Mouse (Mus musculus) forebrain, embryonic 14.5 days (tissue): ENCODE measurements at regions not wholly inside any gene's neighbourhood (a gene's known extent, or its start where the extent isn't known, plus 50 kb on each side); places are given as distances from the start of the nearest gene placed in this dataset.

Experiments used
- ATAC-seq: fragments of 200-750 bp; cut with Nextera tagmentation; 2 replicates; pipeline ENCODE4 v1.8.0; 2017; ENCODE audit warnings: mild to moderate bottlenecking, moderate library complexity
- DNase-seq: peaks from one replicate; pipeline ENCODE4 v3.0.0-alpha.2; 2015; ENCODE audit warnings: low spot score
- H3K27ac ChIP-seq: fragments of 300-500 bp; sonication (generic); 2 replicates; pipeline ENCODE4 v1.5.1; 2014; ENCODE audit warnings: low read depth, mild to moderate bottlenecking, control low read depth, low read length, moderate library complexity
- H3K27me3 ChIP-seq: fragments of 300-500 bp; sonication (generic); replicated peaks from 2 replicates; pipeline ENCODE4 v1.6.1; 2014; ENCODE audit warnings: low read length, control low read depth, mixed read lengths; ENCODE audit not compliant: control insufficient read depth, insufficient read depth
- H3K36me3 ChIP-seq: fragments of 300-500 bp; sonication (generic); 2 replicates; pipeline ENCODE4 v1.6.1; 2014; ENCODE audit warnings: low read length, control low read depth; ENCODE audit not compliant: control insufficient read depth, insufficient read depth
- H3K4me1 ChIP-seq: fragments of 300-500 bp; sonication (generic); 2 replicates; pipeline ENCODE4 v1.6.1; 2014; ENCODE audit warnings: antibody characterized with exemption, low read length, control low read depth; ENCODE audit not compliant: control insufficient read depth, insufficient read depth
- H3K4me2 ChIP-seq: fragments of 300-500 bp; sonication (generic); 2 replicates; pipeline ENCODE4 v1.6.1; 2014; ENCODE audit warnings: mild to moderate bottlenecking, control low read depth, low read length
- H3K4me3 ChIP-seq: fragments of 300-500 bp; sonication (generic); 2 replicates; pipeline ENCODE4 v1.5.1; 2014; ENCODE audit warnings: low read depth, low read length, control low read depth
- H3K9ac ChIP-seq: fragments of 300-500 bp; sonication (generic); 2 replicates; pipeline ENCODE4 v1.6.1; 2014; ENCODE audit warnings: mild to moderate bottlenecking, low read length, control low read depth, moderate library complexity
- H3K9me3 ChIP-seq: fragments of 300-500 bp; sonication (generic); replicated peaks from 2 replicates; pipeline ENCODE4 v1.6.1; 2016; ENCODE audit warnings: low read length, control low read depth, mixed read lengths; ENCODE audit not compliant: control insufficient read depth
- WGBS: fragments of 180-500 bp; shearing (Covaris S2); extraction: QIAGEN DNeasy Blood & Tissue Kit; methylation state at CpG from one replicate; pipeline ENCODE4 v1.1.7; 2014; 5-methylcytosine and 5-hydroxymethylcytosine counted together

DNA sequence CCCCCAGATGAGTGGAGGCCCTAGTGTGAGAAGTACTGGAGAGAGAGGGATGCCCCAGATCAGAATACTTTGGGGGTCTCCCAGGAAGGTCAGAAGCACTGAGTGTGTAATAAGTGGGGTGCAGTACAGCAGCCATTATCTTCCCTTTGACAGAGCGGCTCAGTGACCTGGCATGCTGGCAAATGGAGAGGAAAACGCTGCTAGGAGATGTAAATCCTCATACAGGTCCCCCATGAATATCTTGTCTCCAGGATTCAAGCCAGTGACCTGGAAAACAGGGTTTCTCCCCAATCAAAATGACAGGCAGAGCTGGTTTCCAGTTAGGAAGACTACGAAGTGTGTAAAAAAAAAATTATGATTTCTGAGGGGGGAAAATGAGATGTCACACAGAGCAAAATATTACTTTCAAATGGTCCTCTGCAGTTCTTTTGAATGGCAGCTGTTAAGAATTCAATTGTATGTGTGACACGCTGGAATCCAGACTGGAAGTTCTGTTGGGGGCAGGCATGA lies 299.0 kb upstream of the Itga1 start:
- Histone ChIP-seq H3K27me3 (no peaks in the 10 kb centered on the region), H3K9ac (no peak overlapping the region), H3K9me3 (no peaks in the 10 kb centered on the region), H3K4me1 (no peaks in the 10 kb centered on the region), H3K4me2 (no peak overlapping the region), H3K27ac (no peak overlapping the region), H3K36me3 (no peaks in the 10 kb centered on the region), H3K4me3 (no peak overlapping the region)
- peak; percentile 24 for DNase-seq
- 59% methylated on average over 4 of the region's 4 CpGs for WGBS
- 0 out of 2 replicates have a peak, but pooled peaks have one; percentile 29 for ATAC-seq

DNA sequence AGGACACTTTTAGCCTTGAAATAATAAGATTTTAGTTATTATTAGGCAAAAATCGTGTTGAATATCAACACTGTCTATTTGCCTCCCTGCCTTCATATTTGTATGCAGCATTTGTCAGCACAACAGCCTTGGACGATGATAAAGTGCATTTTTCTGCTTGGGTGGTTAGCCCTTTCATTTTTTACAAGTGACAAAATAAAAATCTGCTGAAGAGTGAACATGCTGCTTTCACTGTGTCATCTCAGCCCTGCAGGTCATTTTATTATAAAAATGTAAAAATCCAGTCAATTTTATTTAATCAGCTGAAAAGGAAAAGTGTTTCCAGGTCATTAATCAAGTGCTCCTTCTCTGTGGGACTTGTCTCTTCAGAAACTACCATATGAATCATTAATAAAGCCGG lies 277.9 kb upstream of the Itga1 start:
- Histone ChIP-seq H3K4me3 (no peak overlapping the region), H3K27ac (no peak overlapping the region), H3K4me1 (no peaks in the 10 kb centered on the region), H3K9me3 (no peaks in the 10 kb centered on the region), H3K27me3 (no peaks in the 10 kb centered on the region), H3K36me3 (no peaks in the 10 kb centered on the region), H3K9ac (no peak overlapping the region), H3K4me2 (no peak overlapping the region)
- ATAC-seq (no peak), DNase-seq (peak; percentile 5)
- 69% methylated on average over 3 of the region's 3 CpGs for WGBS

DNA sequence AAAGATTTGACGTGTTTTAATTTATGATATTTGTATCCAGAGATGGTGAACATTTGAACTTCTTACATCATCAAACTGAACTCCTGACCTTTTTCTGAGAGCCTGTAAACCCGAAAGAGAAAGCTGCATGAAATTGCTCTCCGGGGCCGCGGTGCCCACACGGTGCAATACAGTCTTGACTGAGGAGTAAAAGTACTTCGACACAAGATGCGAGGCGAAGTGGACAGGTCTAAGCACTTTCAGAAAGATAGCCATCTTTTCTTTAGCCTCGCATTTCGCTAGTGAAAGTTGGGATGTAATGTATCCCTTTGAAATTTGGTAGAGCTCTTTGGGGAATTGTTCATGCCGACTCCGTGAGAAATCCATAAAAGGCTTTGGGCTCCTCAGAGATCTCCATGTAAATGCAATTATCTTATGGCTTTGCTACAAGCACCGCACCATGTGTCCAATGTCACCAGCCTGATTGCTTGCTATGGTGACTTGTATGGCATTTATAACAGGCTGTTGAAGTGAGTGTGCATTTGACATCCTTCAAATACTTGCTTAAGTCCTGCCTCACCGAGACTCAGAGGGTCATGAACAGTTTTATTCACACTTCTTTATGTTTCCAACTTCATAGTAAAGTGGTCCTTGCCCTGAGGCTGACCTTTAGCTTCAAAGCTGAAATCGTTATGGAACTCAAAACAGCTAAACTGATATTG lies 274.6 kb upstream of the Itga1 start:
- H3K4me3 ChIP-seq = no peak overlapping the region
- H3K4me1 ChIP-seq = no peaks in the 10 kb centered on the region
- no peak overlapping the region for H3K27ac ChIP-seq
- no peaks in the 10 kb centered on the region for H3K36me3 ChIP-seq
- no peaks in the 10 kb centered on the region for H3K9me3 ChIP-seq
- no peak overlapping the region for H3K4me2 ChIP-seq
- DNase-seq = no peak
- no peak overlapping the region for H3K9ac ChIP-seq
- H3K27me3 ChIP-seq = no peaks in the 10 kb centered on the region
- WGBS = 84% methylated on average over 16 of the region's 16 CpGs
- no peak for ATAC-seq

DNA sequence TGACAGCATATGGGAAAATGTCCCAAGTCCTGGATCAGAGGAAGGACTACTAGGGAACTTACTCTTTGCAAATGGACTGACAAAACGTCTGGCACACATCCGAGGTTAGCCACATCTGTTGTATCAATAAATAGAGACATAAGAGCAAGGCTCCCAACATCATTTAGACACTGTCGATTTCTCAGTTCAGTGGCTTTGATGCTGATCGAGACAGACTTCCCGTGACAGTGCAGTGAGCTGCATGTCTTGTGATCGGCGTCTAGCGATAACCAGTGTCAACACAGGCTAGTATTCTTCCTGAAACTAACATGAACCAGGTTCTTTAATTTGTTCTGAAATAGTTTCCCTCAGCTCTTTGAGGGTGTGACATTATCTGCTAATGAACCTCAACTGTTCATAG lies 259.7 kb upstream of the Itga1 start:
- 82% methylated on average over 8 of the region's 8 CpGs for WGBS
- no peak overlapping the region for H3K27ac ChIP-seq
- no peak overlapping the region for H3K4me3 ChIP-seq
- DNase-seq = no peak
- H3K27me3 ChIP-seq = no peaks in the 10 kb centered on the region
- no peak overlapping the region for H3K9ac ChIP-seq
- H3K36me3 ChIP-seq = no peaks in the 10 kb centered on the region
- ATAC-seq = no peak; the same call in 1 of the 2 replicates
- H3K4me1 ChIP-seq = no peaks in the 10 kb centered on the region
- H3K9me3 ChIP-seq = no peaks in the 10 kb centered on the region
- H3K4me2 ChIP-seq = no peak overlapping the region

DNA sequence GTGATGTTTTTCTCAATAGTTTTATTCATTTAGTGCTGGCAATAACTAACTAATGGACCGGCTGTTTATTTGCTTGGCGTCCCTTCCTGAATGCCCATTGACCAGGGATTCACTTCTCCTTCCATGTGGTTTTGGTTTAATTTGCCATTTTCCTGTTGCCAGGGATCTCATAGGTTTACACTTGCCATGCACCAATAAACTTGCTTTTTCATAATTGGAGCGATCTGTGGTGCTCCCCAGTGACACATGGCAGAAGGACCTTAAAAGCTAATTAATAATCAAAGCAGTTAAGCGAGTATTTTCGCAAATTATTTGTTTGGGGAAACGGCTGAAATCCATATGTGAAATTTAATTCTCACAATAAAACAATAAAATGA lies 245.2 kb upstream of the Itga1 start:
- no peak overlapping the region for H3K9ac ChIP-seq
- H3K27me3 ChIP-seq = no peaks in the 10 kb centered on the region
- no peak overlapping the region for H3K27ac ChIP-seq
- H3K4me3 ChIP-seq = no peak overlapping the region
- DNase-seq = no peak
- no peaks in the 10 kb centered on the region for H3K9me3 ChIP-seq
- WGBS = 78% methylated on average over 6 of the region's 6 CpGs
- no peak overlapping the region for H3K4me2 ChIP-seq
- ATAC-seq = no peak
- H3K4me1 ChIP-seq = no peaks in the 10 kb centered on the region
- no peaks in the 10 kb centered on the region for H3K36me3 ChIP-seq

DNA sequence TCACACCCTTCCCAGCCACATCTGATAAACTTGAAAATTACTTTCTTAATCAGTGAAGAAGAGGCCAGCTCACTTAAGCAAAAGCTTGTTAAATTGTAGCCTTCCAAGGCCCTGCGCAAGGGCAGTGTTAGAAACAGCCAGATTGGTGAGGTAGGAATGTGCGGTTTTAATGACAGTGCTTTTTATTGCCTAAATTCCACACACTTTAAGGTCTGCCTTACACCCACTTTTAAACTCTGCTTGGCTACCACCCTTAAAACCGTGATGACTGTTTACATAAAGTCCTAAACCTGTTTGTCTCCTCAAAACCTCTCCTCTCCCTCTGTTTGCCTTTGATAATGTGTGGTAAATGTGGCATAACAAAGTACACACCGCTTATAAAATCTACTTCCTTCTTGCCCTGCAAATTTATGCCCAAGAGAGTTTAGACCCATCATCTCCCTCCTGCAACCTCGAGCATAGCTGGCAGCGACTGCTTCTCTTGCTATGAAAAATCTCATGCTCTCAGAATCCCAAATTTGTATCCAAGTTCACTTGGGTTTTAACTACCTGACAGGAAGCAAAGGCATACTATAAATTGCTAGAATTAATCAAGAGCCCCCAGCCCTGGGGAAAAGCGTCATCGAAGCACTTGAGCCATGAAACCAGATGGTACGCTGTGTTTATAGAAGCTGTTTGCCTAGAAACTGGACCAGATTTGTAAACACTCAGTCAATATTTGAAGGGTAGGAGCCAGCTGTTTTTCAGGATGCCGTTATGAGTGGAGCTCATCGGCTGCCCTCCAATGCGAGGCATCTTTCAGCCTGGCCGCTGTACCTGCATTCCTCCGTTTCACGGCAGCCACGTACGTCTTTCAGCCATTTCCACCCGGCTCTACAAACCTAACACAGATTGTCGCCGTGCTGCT lies 244.6 kb upstream of the Itga1 start:
- no peaks in the 10 kb centered on the region for H3K36me3 ChIP-seq
- DNase-seq = peak; percentile 24
- H3K4me2 ChIP-seq = no peak overlapping the region
- no peak overlapping the region for H3K4me3 ChIP-seq
- ATAC-seq = peak; percentile 32
- no peak overlapping the region for H3K27ac ChIP-seq
- 79% methylated on average over 20 of the region's 20 CpGs for WGBS
- no peaks in the 10 kb centered on the region for H3K27me3 ChIP-seq
- no peak overlapping the region for H3K9ac ChIP-seq
- no peaks in the 10 kb centered on the region for H3K9me3 ChIP-seq
- no peaks in the 10 kb centered on the region for H3K4me1 ChIP-seq

DNA sequence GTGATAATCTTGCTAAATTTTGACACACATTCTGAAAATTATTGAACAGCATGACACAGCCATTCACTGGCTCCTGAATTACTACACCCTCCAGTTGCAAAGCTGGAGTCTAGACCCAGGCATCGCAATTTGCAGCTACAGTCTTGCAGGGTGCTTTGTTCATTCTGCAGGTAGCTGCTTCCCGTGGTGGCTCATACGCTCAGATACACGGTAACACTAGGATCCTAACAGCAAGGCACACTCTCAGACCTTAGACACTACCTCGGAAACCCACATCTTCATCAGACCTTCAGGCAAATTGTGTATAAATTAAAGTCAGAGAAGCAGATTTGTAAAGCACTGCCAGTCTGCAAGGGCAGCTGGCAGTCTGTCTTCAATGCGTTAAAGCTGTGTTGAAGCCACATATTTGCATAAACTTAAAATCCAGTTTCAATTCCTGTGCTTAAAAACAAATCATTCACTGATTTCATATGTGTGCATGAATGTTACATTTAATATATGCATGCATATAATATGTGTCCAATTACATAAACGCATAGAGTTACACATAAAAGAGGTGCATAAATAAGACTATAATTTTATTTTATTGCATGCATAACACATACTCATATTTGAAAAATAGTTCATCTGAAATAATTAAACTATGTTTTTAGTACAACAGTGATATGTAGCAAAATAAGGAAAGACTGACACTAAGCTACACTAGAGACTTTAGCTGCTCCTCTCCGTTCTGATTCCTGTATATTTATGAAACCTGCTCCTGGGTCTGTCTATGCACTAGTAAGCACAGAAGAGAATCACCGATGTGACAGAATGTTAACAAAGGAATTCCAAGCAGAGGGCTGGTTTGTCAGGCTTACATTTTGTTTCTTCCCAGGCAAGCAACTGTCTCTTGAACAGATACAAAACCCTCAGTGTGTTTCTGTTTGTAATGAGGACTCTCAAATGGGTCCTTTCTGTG lies 227.5 kb upstream of the Itga1 start:
- H3K4me3 ChIP-seq = no peak overlapping the region
- no peaks in the 10 kb centered on the region for H3K9me3 ChIP-seq
- peak; percentile 83 for ATAC-seq
- DNase-seq = peak; percentile 61
- peak overlapping the region; percentile 44; the same call in 1 of the 2 replicates for H3K27ac ChIP-seq
- H3K36me3 ChIP-seq = no peaks in the 10 kb centered on the region
- H3K4me2 ChIP-seq = no peak overlapping the region
- H3K27me3 ChIP-seq = no peaks in the 10 kb centered on the region
- 43% methylated on average over 9 of the region's 9 CpGs for WGBS
- H3K4me1 ChIP-seq = peaks cover 3% of the 10 kb centered on the region; the same call in 1 of the 2 replicates
- H3K9ac ChIP-seq = no peak overlapping the region

DNA sequence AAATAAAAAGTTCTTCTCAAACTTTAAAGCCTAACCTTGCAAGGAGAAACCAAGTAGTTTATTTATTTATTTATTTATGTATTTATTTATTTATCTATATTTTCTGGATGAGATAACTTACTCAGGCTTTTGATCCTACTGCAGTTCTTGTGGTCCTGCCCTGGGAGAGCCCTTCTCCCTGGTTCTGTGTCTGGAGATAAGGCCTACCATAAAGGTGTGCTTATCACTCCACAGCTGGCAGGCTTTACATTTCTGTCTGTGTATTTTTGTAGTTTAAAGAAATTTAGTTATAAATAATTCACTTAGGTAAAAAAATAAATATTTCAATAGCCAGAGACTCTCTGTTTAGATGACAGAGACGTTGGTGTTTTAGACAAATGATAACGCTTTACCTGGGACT lies 224.5 kb upstream of the Itga1 start:
- H3K4me1 ChIP-seq = peaks cover 3% of the 10 kb centered on the region; the same call in 1 of the 2 replicates
- H3K4me2 ChIP-seq = no peak overlapping the region
- no peaks in the 10 kb centered on the region for H3K27me3 ChIP-seq
- H3K4me3 ChIP-seq = no peak overlapping the region
- no peak for ATAC-seq
- no peaks in the 10 kb centered on the region for H3K9me3 ChIP-seq
- no peak overlapping the region for H3K27ac ChIP-seq
- H3K9ac ChIP-seq = no peak overlapping the region
- H3K36me3 ChIP-seq = no peaks in the 10 kb centered on the region
- WGBS = 98% methylated on average over 2 of the region's 2 CpGs
- no peak for DNase-seq
